Mouse (Mus musculus): ENCODE data around the gene Eif4b. TPM values are rescaled to one million over a fixed set of nuclear protein-coding genes. Genes with fewer than 3 reads are reported as not detected.

Eif4b gene
- 85.0 and 103 TPM in 2 replicates for polyA plus RNA-seq (2014; fragmentation: Nextera tagmentation; extraction: Ambion mirVana)

- peak; percentile 99 for DNase-seq (ENCODE audit: low spot score)
- under 1% methylated on average over 51 of the region's 58 CpGs for WGBS
- H3K4me1 ChIP-seq (replicated peaks; ENCODE audit: control insufficient read depth, insufficient read depth, low read length): peaks cover 4% of the 10 kb centered on the region; the same call in 1 of the 2 replicates
- peak; percentile 93 for ATAC-seq (ENCODE audit: low FRiP score)
- H3K9ac ChIP-seq (ENCODE audit: low read depth, low read length): peak within 1 kb of the TSS; percentile 95
- H3K4me3 ChIP-seq (ENCODE audit: low read depth, low read length): peak within 1 kb of the TSS; percentile 94
- H3K27me3 ChIP-seq (ENCODE audit: control insufficient read depth, insufficient read depth, low read length): no peaks in the 10 kb centered on the region
- peak within 1 kb of the TSS; percentile 93 for H3K27ac ChIP-seq (ENCODE audit: low read depth, low read length)
- H3K4me2 ChIP-seq (replicated peaks; ENCODE audit: low read depth, low read length): peak within 1 kb of the TSS; percentile 81
- no peaks in the 10 kb centered on the region for H3K9me3 ChIP-seq (ENCODE audit: control insufficient read depth, low read length)
- no peaks in the 10 kb centered on the region for H3K36me3 ChIP-seq (ENCODE audit: control insufficient read depth, insufficient read depth, low read length)
These were observed at the start of gene Eif4b for GRCm38 (mm10) chr15:102073559-102074069. Gene Eif4b, plus strand, starts transcription at chr15:102073773.

GRCm38 (mm10) chr15:102023888-102024287 lies 49.7 kb upstream of the Eif4b start:
- no peak overlapping the region for H3K9ac ChIP-seq (ENCODE audit: low read depth, low read length)

GRCm38 (mm10) chr15:102025136-102025872 lies 48.3 kb upstream of the Eif4b start:
- DNase-seq (ENCODE audit: low spot score): peak; percentile 41
- no peak overlapping the region for H3K9ac ChIP-seq (ENCODE audit: low read depth, low read length)
- no peak overlapping the region for H3K4me2 ChIP-seq (replicated peaks; ENCODE audit: low read depth, low read length)
- WGBS: 3% methylated on average over 22 of the region's 22 CpGs
- no peak overlapping the region for H3K4me3 ChIP-seq (ENCODE audit: low read depth, low read length)
- no peak for ATAC-seq (ENCODE audit: low FRiP score)
- peaks cover 26% of the 10 kb centered on the region for H3K27me3 ChIP-seq (ENCODE audit: control insufficient read depth, insufficient read depth, low read length)
- no peaks in the 10 kb centered on the region for H3K36me3 ChIP-seq (ENCODE audit: control insufficient read depth, insufficient read depth, low read length)
- H3K9me3 ChIP-seq (ENCODE audit: control insufficient read depth, low read length): no peaks in the 10 kb centered on the region
- H3K4me1 ChIP-seq (replicated peaks; ENCODE audit: control insufficient read depth, insufficient read depth, low read length): no peaks in the 10 kb centered on the region
- no peak overlapping the region for H3K27ac ChIP-seq (ENCODE audit: low read depth, low read length)

More at GRCm38 (mm10) chr15:102023888-102024287, 49.7 kb upstream of the Eif4b start:
- Histone ChIP-seq H3K4me3 (ENCODE audit: low read depth, low read length) (no peak overlapping the region), H3K4me2 (replicated peaks; ENCODE audit: low read depth, low read length) (no peak overlapping the region), H3K27me3 (ENCODE audit: control insufficient read depth, insufficient read depth, low read length) (peaks cover 24% of the 10 kb centered on the region), H3K9me3 (ENCODE audit: control insufficient read depth, low read length) (no peaks in the 10 kb centered on the region), H3K36me3 (ENCODE audit: control insufficient read depth, insufficient read depth, low read length) (no peaks in the 10 kb centered on the region), H3K4me1 (replicated peaks; ENCODE audit: control insufficient read depth, insufficient read depth, low read length) (no peaks in the 10 kb centered on the region), H3K27ac (ENCODE audit: low read depth, low read length) (no peak overlapping the region)
- WGBS: 80% methylated on average over 8 of the region's 8 CpGs
- DNase-seq (ENCODE audit: low spot score) (no peak), ATAC-seq (ENCODE audit: low FRiP score) (no peak)

GRCm38 (mm10) chr15:102026430-102026829 lies 47.1 kb upstream of the Eif4b start:
- no peak overlapping the region for H3K9ac ChIP-seq (ENCODE audit: low read depth, low read length)
- H3K4me2 ChIP-seq (replicated peaks; ENCODE audit: low read depth, low read length): peak overlapping the region; percentile 17; the same call in 1 of the 2 replicates
- H3K27me3 ChIP-seq (ENCODE audit: control insufficient read depth, insufficient read depth, low read length): peaks cover 26% of the 10 kb centered on the region
- no peaks in the 10 kb centered on the region for H3K36me3 ChIP-seq (ENCODE audit: control insufficient read depth, insufficient read depth, low read length)
- no peaks in the 10 kb centered on the region for H3K4me1 ChIP-seq (replicated peaks; ENCODE audit: control insufficient read depth, insufficient read depth, low read length)
- DNase-seq (ENCODE audit: low spot score): peak; percentile 47
- H3K4me3 ChIP-seq (ENCODE audit: low read depth, low read length): no peak overlapping the region
- H3K9me3 ChIP-seq (ENCODE audit: control insufficient read depth, low read length): no peaks in the 10 kb centered on the region
- WGBS: 6% methylated on average over 12 of the region's 12 CpGs
- ATAC-seq (ENCODE audit: low FRiP score): no peak
- H3K27ac ChIP-seq (ENCODE audit: low read depth, low read length): no peak overlapping the region

GRCm38 (mm10) chr15:102028040-102028439 lies 45.5 kb upstream of the Eif4b start, which contains the start of gene Krt18:
Gene Krt18, plus strand, starts transcription at chr15:102028180.
- Histone ChIP-seq H3K36me3 (ENCODE audit: control insufficient read depth, insufficient read depth, low read length) (no peaks in the 10 kb centered on the region), H3K27ac (ENCODE audit: low read depth, low read length) (no peak within 1 kb of the TSS), H3K27me3 (ENCODE audit: control insufficient read depth, insufficient read depth, low read length) (peaks cover 26% of the 10 kb centered on the region), H3K4me1 (replicated peaks; ENCODE audit: control insufficient read depth, insufficient read depth, low read length) (no peaks in the 10 kb centered on the region), H3K9me3 (ENCODE audit: control insufficient read depth, low read length) (no peaks in the 10 kb centered on the region), H3K4me2 (replicated peaks; ENCODE audit: low read depth, low read length) (peak within 1 kb of the TSS; percentile 22), H3K9ac (ENCODE audit: low read depth, low read length) (no peak within 1 kb of the TSS), H3K4me3 (ENCODE audit: low read depth, low read length) (0 out of 2 replicates have a peak within 1 kb of the TSS, but pooled peaks have one; percentile 0)
- ATAC-seq (ENCODE audit: low FRiP score) (no peak), DNase-seq (ENCODE audit: low spot score) (no peak)
- 3% methylated on average over 28 of the region's 28 CpGs for WGBS

GRCm38 (mm10) chr15:102034121-102035053 lies 39.2 kb upstream of the Eif4b start:
- no peak overlapping the region for H3K4me3 ChIP-seq (ENCODE audit: low read depth, low read length)
- H3K36me3 ChIP-seq (ENCODE audit: control insufficient read depth, insufficient read depth, low read length): no peaks in the 10 kb centered on the region
- DNase-seq (ENCODE audit: low spot score) (no peak), ATAC-seq (ENCODE audit: low FRiP score) (no peak)
- 0 out of 2 replicates have a peak, but pooled peaks cover 2% of the 10 kb centered on the region for H3K27me3 ChIP-seq (ENCODE audit: control insufficient read depth, insufficient read depth, low read length)
- no peaks in the 10 kb centered on the region for H3K9me3 ChIP-seq (ENCODE audit: control insufficient read depth, low read length)
- H3K9ac ChIP-seq (ENCODE audit: low read depth, low read length): no peak overlapping the region
- 74% methylated on average over 16 of the region's 16 CpGs for WGBS
- no peak overlapping the region for H3K4me2 ChIP-seq (replicated peaks; ENCODE audit: low read depth, low read length)
- H3K27ac ChIP-seq (ENCODE audit: low read depth, low read length): no peak overlapping the region
- H3K4me1 ChIP-seq (replicated peaks; ENCODE audit: control insufficient read depth, insufficient read depth, low read length): no peaks in the 10 kb centered on the region

- ATAC-seq (ENCODE audit: low FRiP score) (no peak), DNase-seq (ENCODE audit: low spot score) (no peak)
- Histone ChIP-seq H3K4me3 (ENCODE audit: low read depth, low read length) (no peak overlapping the region), H3K27ac (ENCODE audit: low read depth, low read length) (no peak overlapping the region), H3K36me3 (ENCODE audit: control insufficient read depth, insufficient read depth, low read length) (no peaks in the 10 kb centered on the region), H3K9ac (ENCODE audit: low read depth, low read length) (no peak overlapping the region), H3K9me3 (ENCODE audit: control insufficient read depth, low read length) (no peaks in the 10 kb centered on the region), H3K27me3 (ENCODE audit: control insufficient read depth, insufficient read depth, low read length) (no peaks in the 10 kb centered on the region), H3K4me1 (replicated peaks; ENCODE audit: control insufficient read depth, insufficient read depth, low read length) (no peaks in the 10 kb centered on the region), H3K4me2 (replicated peaks; ENCODE audit: low read depth, low read length) (no peak overlapping the region)
- 82% methylated on average over 4 of the region's 4 CpGs for WGBS
These were observed 33.3 kb upstream of the Eif4b start for GRCm38 (mm10) chr15:102040277-102040676.

GRCm38 (mm10) chr15:102041951-102042350 lies 31.6 kb upstream of the Eif4b start:
- no peak overlapping the region for H3K27ac ChIP-seq (ENCODE audit: low read depth, low read length)
- H3K4me3 ChIP-seq (ENCODE audit: low read depth, low read length): no peak overlapping the region
- H3K9ac ChIP-seq (ENCODE audit: low read depth, low read length): no peak overlapping the region
- H3K4me1 ChIP-seq (replicated peaks; ENCODE audit: control insufficient read depth, insufficient read depth, low read length): no peaks in the 10 kb centered on the region
- no peaks in the 10 kb centered on the region for H3K27me3 ChIP-seq (ENCODE audit: control insufficient read depth, insufficient read depth, low read length)
- DNase-seq (ENCODE audit: low spot score) (no peak), ATAC-seq (ENCODE audit: low FRiP score) (no peak)
- H3K9me3 ChIP-seq (ENCODE audit: control insufficient read depth, low read length): no peaks in the 10 kb centered on the region
- no peak overlapping the region for H3K4me2 ChIP-seq (replicated peaks; ENCODE audit: low read depth, low read length)
- 71% methylated on average over 7 of the region's 7 CpGs for WGBS
- no peaks in the 10 kb centered on the region for H3K36me3 ChIP-seq (ENCODE audit: control insufficient read depth, insufficient read depth, low read length)
